Mouse (Mus musculus): ENCODE results near the gene Ttc7b.

The Ttc7b gene

GRCm38 (mm10) chr12:100486232-100486631 is 34.4 kb downstream of the Ttc7b start:
- no peak for DNase-seq (ENCODE audit: low spot score)

GRCm38 (mm10) chr12:100483054-100483453 is 37.6 kb downstream of the Ttc7b start:
- DNase-seq (ENCODE audit: low spot score): no peak

GRCm38 (mm10) chr12:100482255-100482654 is 38.4 kb downstream of the Ttc7b start:
- no peak for DNase-seq (ENCODE audit: low spot score)

GRCm38 (mm10) chr12:100481443-100482026 is 39.1 kb downstream of the Ttc7b start:
- DNase-seq (ENCODE audit: low spot score): no peak

GRCm38 (mm10) chr12:100480642-100481442 is 39.8 kb downstream of the Ttc7b start:
- DNase-seq (ENCODE audit: low spot score): no peak

- DNase-seq (ENCODE audit: low spot score): no peak
These were observed 40.6 kb downstream of the Ttc7b start for GRCm38 (mm10) chr12:100479892-100480621.

- no peak for DNase-seq (ENCODE audit: low spot score)
These were observed 41.3 kb downstream of the Ttc7b start for GRCm38 (mm10) chr12:100479270-100479869.

- no peak for DNase-seq (ENCODE audit: low spot score)
These were observed 42.0 kb downstream of the Ttc7b start for GRCm38 (mm10) chr12:100478615-100479014.

- no peak for DNase-seq (ENCODE audit: low spot score)
These were observed 42.5 kb downstream of the Ttc7b start for GRCm38 (mm10) chr12:100478151-100478550.

- no peak for DNase-seq (ENCODE audit: low spot score)
These were observed 43.2 kb downstream of the Ttc7b start for GRCm38 (mm10) chr12:100477474-100477873.

- DNase-seq (ENCODE audit: low spot score): no peak
These were observed 44.3 kb downstream of the Ttc7b start for GRCm38 (mm10) chr12:100476351-100476750.

GRCm38 (mm10) chr12:100475489-100475888 is 45.1 kb downstream of the Ttc7b start:
- DNase-seq (ENCODE audit: low spot score): peak; percentile 57

- DNase-seq (ENCODE audit: low spot score): no peak
These were observed 45.8 kb downstream of the Ttc7b start for GRCm38 (mm10) chr12:100474661-100475321.

- DNase-seq (ENCODE audit: low spot score): no peak
These were observed 50.3 kb downstream of the Ttc7b start for GRCm38 (mm10) chr12:100470295-100470694.

- DNase-seq (ENCODE audit: low spot score): no peak
These were observed 50.9 kb downstream of the Ttc7b start for GRCm38 (mm10) chr12:100469503-100470293.

- DNase-seq (ENCODE audit: low spot score): no peak
These were observed 55.4 kb downstream of the Ttc7b start for GRCm38 (mm10) chr12:100465101-100465715.

GRCm38 (mm10) chr12:100457701-100458100 is 62.9 kb downstream of the Ttc7b start:
- DNase-seq (ENCODE audit: low spot score): no peak

GRCm38 (mm10) chr12:100456257-100456975 is 64.2 kb downstream of the Ttc7b start:
- DNase-seq (ENCODE audit: low spot score): peak; percentile 26

- no peak for DNase-seq (ENCODE audit: low spot score)
These were observed 65.2 kb downstream of the Ttc7b start for GRCm38 (mm10) chr12:100455453-100455852.

- DNase-seq (ENCODE audit: low spot score): no peak
These were observed 72.8 kb downstream of the Ttc7b start for GRCm38 (mm10) chr12:100447701-100448277.
